Mouse (Mus musculus): ENCODE data around the gene Tmem120a. TPM values are rescaled to one million over a fixed set of nuclear protein-coding genes. Genes with fewer than 3 reads are reported as not detected.

The Tmem120a gene
- polyA plus RNA-seq, 1 experiment from 2014 or later: 127 TPM

DNA sequence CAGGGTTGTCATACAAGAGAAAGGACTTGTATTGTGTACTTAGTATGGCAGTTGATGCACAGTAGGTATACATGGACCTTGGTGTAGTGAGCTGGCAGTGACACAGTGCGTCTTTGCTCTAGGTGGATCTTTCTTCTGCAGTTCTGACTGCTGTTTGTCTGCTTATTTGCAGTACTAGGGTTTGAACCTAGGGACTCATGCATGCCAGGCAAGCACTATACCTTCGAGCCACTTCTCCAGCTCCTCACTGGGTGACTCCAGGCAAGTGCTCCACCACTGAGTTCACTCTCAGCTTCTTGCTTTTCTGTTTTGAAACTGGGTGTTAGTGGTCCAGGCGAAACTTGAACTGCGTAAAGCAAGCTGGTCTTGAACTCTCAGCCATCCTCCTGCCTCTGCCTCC, 42.6 kb downstream of the Tmem120a start:
- Histone ChIP-seq H3K9ac (ENCODE audit: low read depth, low read length) (no peak overlapping the region), H3K27me3 (replicated peaks; ENCODE audit: control insufficient read depth, insufficient read depth, low read length) (no peaks in the 10 kb centered on the region), H3K4me3 (ENCODE audit: low read depth, low read length) (no peak overlapping the region), H3K36me3 (ENCODE audit: control insufficient read depth, insufficient read depth) (peaks cover 19% of the 10 kb centered on the region), H3K27ac (ENCODE audit: low read depth, low read length) (no peak overlapping the region), H3K4me2 (replicated peaks; ENCODE audit: low read depth) (no peak overlapping the region), H3K4me1 (replicated peaks; ENCODE audit: control insufficient read depth, insufficient read depth, low read length) (no peaks in the 10 kb centered on the region), H3K9me3 (ENCODE audit: control insufficient read depth) (no peaks in the 10 kb centered on the region)
- ATAC-seq: no peak
- no peak for TF ChIP-seq CTCF (IDR thresholded peaks at IDR 0.05; ENCODE audit: low read depth)
- WGBS: 97% methylated on average over 4 of the region's 4 CpGs

DNA sequence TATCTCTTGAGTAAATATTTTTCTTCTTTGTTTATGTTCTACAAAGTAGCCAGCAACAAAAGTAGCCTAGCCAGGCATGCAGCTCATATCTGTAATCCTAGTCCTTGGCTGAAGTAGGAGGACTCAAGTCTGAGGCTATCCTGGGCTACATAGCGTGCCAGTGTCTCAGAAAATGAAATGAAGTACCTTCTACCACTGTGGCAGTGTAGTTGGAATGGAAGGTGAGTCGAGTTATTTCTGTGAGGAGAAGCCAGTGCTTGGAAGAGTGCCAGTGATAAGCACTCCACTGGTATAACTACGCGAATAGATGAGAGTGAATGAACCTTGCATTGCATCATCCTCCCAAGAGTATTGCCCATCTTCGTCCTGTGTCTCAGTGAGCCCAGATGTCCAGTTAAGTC, 46.5 kb downstream of the Tmem120a start:
- H3K4me3 ChIP-seq (ENCODE audit: low read depth, low read length): no peak overlapping the region
- 42% methylated on average over 5 of the region's 5 CpGs for WGBS
- 0 out of 2 replicates have a peak, but pooled peaks cover 3% of the 10 kb centered on the region for H3K4me1 ChIP-seq (replicated peaks; ENCODE audit: control insufficient read depth, insufficient read depth, low read length)
- H3K9me3 ChIP-seq (ENCODE audit: control insufficient read depth): no peaks in the 10 kb centered on the region
- H3K27ac ChIP-seq (ENCODE audit: low read depth, low read length): no peak overlapping the region
- H3K9ac ChIP-seq (ENCODE audit: low read depth, low read length): no peak overlapping the region
- TF ChIP-seq CTCF (IDR thresholded peaks at IDR 0.05; ENCODE audit: low read depth): no peak
- H3K27me3 ChIP-seq (replicated peaks; ENCODE audit: control insufficient read depth, insufficient read depth, low read length): no peaks in the 10 kb centered on the region
- H3K4me2 ChIP-seq (replicated peaks; ENCODE audit: low read depth): no peak overlapping the region
- H3K36me3 ChIP-seq (ENCODE audit: control insufficient read depth, insufficient read depth): peaks cover 15% of the 10 kb centered on the region
- no peak for ATAC-seq

DNA sequence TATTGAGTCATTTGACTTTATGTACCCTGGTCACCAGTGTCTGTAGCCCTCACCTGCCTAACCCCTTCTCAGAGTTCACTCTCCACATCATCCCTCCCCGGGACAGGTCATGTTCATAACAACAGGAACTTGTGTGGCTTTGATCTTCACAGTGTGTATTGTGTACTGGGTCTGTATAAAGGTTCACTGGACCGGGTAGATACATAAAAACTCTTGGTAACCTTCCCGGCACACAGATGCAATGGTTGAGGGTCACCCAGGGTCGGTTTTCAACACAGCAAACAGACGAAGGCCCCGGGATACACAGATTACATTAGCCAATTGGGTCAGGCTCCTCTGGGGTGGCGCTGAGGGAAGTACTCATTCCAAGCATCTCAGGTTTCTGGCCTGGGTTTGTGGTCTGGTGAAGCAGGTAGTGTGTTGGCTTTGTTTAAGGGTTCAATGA, 48.9 kb downstream of the Tmem120a start:
- Histone ChIP-seq H3K4me3 (ENCODE audit: low read depth, low read length) (no peak overlapping the region), H3K4me1 (replicated peaks; ENCODE audit: control insufficient read depth, insufficient read depth, low read length) (peaks cover 7% of the 10 kb centered on the region; the same call in 1 of the 2 replicates), H3K9ac (ENCODE audit: low read depth, low read length) (no peak overlapping the region), H3K27ac (ENCODE audit: low read depth, low read length) (no peak overlapping the region), H3K4me2 (replicated peaks; ENCODE audit: low read depth) (no peak overlapping the region), H3K9me3 (ENCODE audit: control insufficient read depth) (no peaks in the 10 kb centered on the region), H3K27me3 (replicated peaks; ENCODE audit: control insufficient read depth, insufficient read depth, low read length) (no peaks in the 10 kb centered on the region), H3K36me3 (ENCODE audit: control insufficient read depth, insufficient read depth) (peaks cover 3% of the 10 kb centered on the region)
- no peak for TF ChIP-seq CTCF (IDR thresholded peaks at IDR 0.05; ENCODE audit: low read depth)
- peak; percentile 87 for ATAC-seq
- 52% methylated on average over 7 of the region's 7 CpGs for WGBS

DNA sequence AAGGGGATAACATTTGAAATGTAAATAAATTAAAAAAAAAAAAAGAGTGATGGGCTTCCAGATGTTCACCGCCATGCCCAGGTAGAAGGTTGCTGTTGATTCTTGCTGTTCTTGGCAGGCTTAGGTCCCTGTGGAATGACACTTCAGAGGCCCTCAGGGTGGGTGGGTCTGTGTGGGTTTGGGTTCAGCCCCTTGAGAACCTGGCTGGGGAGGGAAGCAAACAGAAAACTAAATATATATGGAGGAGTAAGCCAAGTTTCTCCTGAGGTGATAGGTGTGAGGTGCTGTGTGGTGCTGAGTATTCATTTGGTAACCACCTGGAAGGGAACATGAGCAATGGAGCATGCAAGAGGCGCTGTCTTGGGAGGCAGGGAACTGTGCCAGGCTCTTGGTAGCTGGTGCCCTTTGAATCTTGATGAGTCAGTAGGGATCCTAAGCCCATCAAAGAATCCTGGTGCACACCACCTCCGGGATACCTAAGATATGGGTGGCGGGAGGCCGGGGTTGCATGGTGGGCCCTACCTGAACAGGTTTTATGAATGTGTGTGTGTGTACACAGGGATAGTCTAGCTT, 50.9 kb downstream of the Tmem120a start:
- ATAC-seq: no peak
- no peak for TF ChIP-seq CTCF (IDR thresholded peaks at IDR 0.05; ENCODE audit: low read depth)
- WGBS: 90% methylated on average over 5 of the region's 5 CpGs

DNA sequence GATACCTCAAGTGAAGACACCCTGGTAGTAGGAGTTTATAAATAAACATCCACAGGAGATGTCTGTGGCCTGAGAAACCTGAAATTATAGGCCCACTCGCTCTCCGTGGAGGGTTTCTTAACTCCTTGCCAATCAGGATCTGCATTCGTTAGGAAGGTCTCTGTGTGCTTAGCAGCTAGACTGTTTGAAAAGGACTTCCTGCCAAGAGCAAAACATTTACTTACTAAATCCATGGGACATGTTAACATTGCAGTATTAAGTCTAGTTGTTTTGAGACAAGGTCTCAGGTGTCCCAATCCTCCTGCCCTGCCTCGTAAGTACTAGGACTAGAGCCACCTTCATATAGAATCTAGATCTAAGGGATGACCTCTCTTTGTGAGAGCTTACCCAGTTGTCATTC, 53.0 kb downstream of the Tmem120a start:
- no peak overlapping the region for H3K4me3 ChIP-seq (ENCODE audit: low read depth, low read length)
- no peaks in the 10 kb centered on the region for H3K27me3 ChIP-seq (replicated peaks; ENCODE audit: control insufficient read depth, insufficient read depth, low read length)
- H3K9ac ChIP-seq (ENCODE audit: low read depth, low read length): no peak overlapping the region
- WGBS: 71% methylated on average over 4 of the region's 4 CpGs
- no peaks in the 10 kb centered on the region for H3K36me3 ChIP-seq (ENCODE audit: control insufficient read depth, insufficient read depth)
- H3K4me2 ChIP-seq (replicated peaks; ENCODE audit: low read depth): no peak overlapping the region
- H3K27ac ChIP-seq (ENCODE audit: low read depth, low read length): no peak overlapping the region
- TF ChIP-seq CTCF (IDR thresholded peaks at IDR 0.05; ENCODE audit: low read depth): no peak
- no peaks in the 10 kb centered on the region for H3K9me3 ChIP-seq (ENCODE audit: control insufficient read depth)
- no peak for ATAC-seq
- H3K4me1 ChIP-seq (replicated peaks; ENCODE audit: control insufficient read depth, insufficient read depth, low read length): peaks cover 13% of the 10 kb centered on the region; the same call in 1 of the 2 replicates

More for the DNA sequence above, 50.9 kb downstream of the Tmem120a start:
- Histone ChIP-seq H3K4me3 (ENCODE audit: low read depth, low read length) (no peak overlapping the region), H3K4me2 (replicated peaks; ENCODE audit: low read depth) (no peak overlapping the region), H3K9me3 (ENCODE audit: control insufficient read depth) (no peaks in the 10 kb centered on the region), H3K9ac (ENCODE audit: low read depth, low read length) (no peak overlapping the region), H3K27ac (ENCODE audit: low read depth, low read length) (no peak overlapping the region; the same call in 1 of the 2 replicates), H3K36me3 (ENCODE audit: control insufficient read depth, insufficient read depth) (no peaks in the 10 kb centered on the region), H3K4me1 (replicated peaks; ENCODE audit: control insufficient read depth, insufficient read depth, low read length) (peaks cover 10% of the 10 kb centered on the region; the same call in 1 of the 2 replicates), H3K27me3 (replicated peaks; ENCODE audit: control insufficient read depth, insufficient read depth, low read length) (no peaks in the 10 kb centered on the region)

DNA sequence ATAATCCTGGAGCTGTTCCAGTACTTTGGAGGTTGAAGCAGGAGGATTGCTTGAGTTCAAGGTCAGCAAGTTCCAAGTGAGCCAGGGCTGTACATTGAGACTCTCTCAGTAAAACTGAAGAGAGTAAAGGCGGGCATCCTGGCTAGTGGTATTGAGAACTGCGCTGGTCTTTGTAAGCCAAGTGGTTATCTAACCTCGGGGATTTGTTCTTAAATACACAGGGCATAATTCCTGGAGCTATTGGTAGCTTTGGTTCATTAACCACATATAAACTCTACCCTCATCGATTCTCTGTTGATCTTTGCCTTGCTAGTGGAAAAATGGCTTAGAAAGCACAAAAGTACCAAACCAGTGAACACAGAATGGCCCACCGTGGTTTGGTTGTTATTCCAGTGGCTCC, 53.8 kb downstream of the Tmem120a start:
- Histone ChIP-seq H3K4me1 (replicated peaks; ENCODE audit: control insufficient read depth, insufficient read depth, low read length) (peaks cover 13% of the 10 kb centered on the region; the same call in 1 of the 2 replicates), H3K27me3 (replicated peaks; ENCODE audit: control insufficient read depth, insufficient read depth, low read length) (no peaks in the 10 kb centered on the region), H3K9ac (ENCODE audit: low read depth, low read length) (peak overlapping the region; percentile 17; the same call in 1 of the 2 replicates), H3K36me3 (ENCODE audit: control insufficient read depth, insufficient read depth) (no peaks in the 10 kb centered on the region), H3K27ac (ENCODE audit: low read depth, low read length) (peak overlapping the region; percentile 82; the same call in 1 of the 2 replicates), H3K9me3 (ENCODE audit: control insufficient read depth) (no peaks in the 10 kb centered on the region), H3K4me3 (ENCODE audit: low read depth, low read length) (peak overlapping the region; percentile 77), H3K4me2 (replicated peaks; ENCODE audit: low read depth) (peak overlapping the region; percentile 92)
- TF ChIP-seq CTCF (IDR thresholded peaks at IDR 0.05; ENCODE audit: low read depth): no peak
- no peak for ATAC-seq
- whole genome bisulfite sequencing: 76% methylated on average over 5 of the region's 5 CpGs

Small RNAs within 50 kb of the gene (microRNA-seq; reads per million reads assigned to microRNA genes)
- gene Mir7034: not detected

Other genes starting within 250 kb of the Tmem120a start
- gene Hip1, start 199.3 kb downstream of the Tmem120a start, polyA plus RNA-seq (2015; fragmentation: Nextera tagmentation; extraction: Ambion mirVana): 5.9 and 6.4 TPM in 2 replicates
- gene Ccl26, start 180.9 kb downstream of the Tmem120a start, polyA plus RNA-seq (2015; fragmentation: Nextera tagmentation; extraction: Ambion mirVana): not detected in 2 replicates
- 52.0 and 58.3 TPM in 2 replicates for gene Ccl24, start 171.4 kb downstream of the Tmem120a start, polyA plus RNA-seq (2015; fragmentation: Nextera tagmentation; extraction: Ambion mirVana)
- gene Rhbdd2, start 111.8 kb downstream of the Tmem120a start, polyA plus RNA-seq (2015; fragmentation: Nextera tagmentation; extraction: Ambion mirVana): 27.9 and 28.5 TPM in 2 replicates
- gene Por, start 74.4 kb downstream of the Tmem120a start, polyA plus RNA-seq (2015; fragmentation: Nextera tagmentation; extraction: Ambion mirVana): 82.3 and 91.7 TPM in 2 replicates
- gene Styxl1, start 33.9 kb upstream of the Tmem120a start, polyA plus RNA-seq (2015; fragmentation: Nextera tagmentation; extraction: Ambion mirVana): 0.21 and 0.27 TPM in 2 replicates
- gene Mdh2, start 34.0 kb upstream of the Tmem120a start, polyA plus RNA-seq (2015; fragmentation: Nextera tagmentation; extraction: Ambion mirVana): 798 and 872 TPM in 2 replicates
- 0.82 and 0.91 TPM in 2 replicates for gene Srrm3, start 62.4 kb upstream of the Tmem120a start, polyA plus RNA-seq (2015; fragmentation: Nextera tagmentation; extraction: Ambion mirVana)
- 107 and 120 TPM in 2 replicates for gene Hspb1, start 143.5 kb upstream of the Tmem120a start, polyA plus RNA-seq (2015; fragmentation: Nextera tagmentation; extraction: Ambion mirVana)
- gene Ywhag, start 190.2 kb upstream of the Tmem120a start, polyA plus RNA-seq (2015; fragmentation: Nextera tagmentation; extraction: Ambion mirVana): 57.1 and 61.8 TPM in 2 replicates
- 2.2 and 2.4 TPM in 2 replicates for gene Ssc4d, start 230.1 kb upstream of the Tmem120a start, polyA plus RNA-seq (2015; fragmentation: Nextera tagmentation; extraction: Ambion mirVana)
- gene Zp3, start 235.7 kb upstream of the Tmem120a start, polyA plus RNA-seq (2015; fragmentation: Nextera tagmentation; extraction: Ambion mirVana): not detected in 2 replicates

All from intestine, postnatal 0 days (tissue).